Mouse (Mus musculus) left cerebral cortex, postnatal 36 days (tissue): Measurements from ENCODE around the gene Tnfsfm13. TPM values are rescaled to one million over a fixed set of nuclear protein-coding genes. Genes with fewer than 3 reads are reported as not detected.
"Not testable (repeated sequence)": the region's sequence is repeated elsewhere in the genome, so short reads cannot be mapped to it uniquely, and the experiment has no call there.

Source experiments
- DNase-seq, 2 experiments: peaks; one replicate each; pipeline ENCODE4 v3.0.0; 2021 to 2022; ENCODE audit warnings: low spot score in 2 of 2, mixed read lengths in 1 of 2
- intact Hi-C: fragments of 180-260 bp; cut with DNase I; formaldehyde crosslinking; loops from one replicate; pipeline ENCODE4 v1.15.1; 2025
- total RNA-seq, 2 experiments: library from RNA; stranded (reverse); gene quantifications; 2 replicates each; pipeline ENCODE4 v1.2.3; 2021

Gene Tnfsfm13
- total RNA-seq = 1 to 10 TPM; 1.7 to 3.0 TPM

- intact Hi-C loops = no loop called here
- DNase-seq = peak in 1 of 2 experiments; percentile 26
Observed at GRCm38 (mm10) chr11:69695361-69696181, at the start of gene Tnfsfm13, which contains the start of gene Tnfsf12. Gene Tnfsfm13 (minus strand): TSS chr11:69696098. Gene Tnfsf12 (minus strand): TSS chr11:69695849.

GRCm38 (mm10) chr11:69731408-69731807 is 35.5 kb upstream of the Tnfsfm13 start:
- intact Hi-C loops = not testable (repeated sequence)

GRCm38 (mm10) chr11:69729063-69729462 is 33.2 kb upstream of the Tnfsfm13 start:
- intact Hi-C loops = no loop called here
- DNase-seq = no peak

More at GRCm38 (mm10) chr11:69731408-69731807, 35.5 kb upstream of the Tnfsfm13 start:
- DNase-seq = not testable (repeated sequence)

- DNase-seq = no peak
- intact Hi-C loops = no loop called here
Observed at GRCm38 (mm10) chr11:69725951-69726350, 30.1 kb upstream of the Tnfsfm13 start.

GRCm38 (mm10) chr11:69723074-69723473 is 27.2 kb upstream of the Tnfsfm13 start:
- intact Hi-C loops = no loop called here
- DNase-seq = no peak

- intact Hi-C loops = no loop called here
- no peak for DNase-seq
Observed at GRCm38 (mm10) chr11:69720852-69721251, 25.0 kb upstream of the Tnfsfm13 start.

GRCm38 (mm10) chr11:69719423-69719822 is 23.5 kb upstream of the Tnfsfm13 start:
- intact Hi-C loops = no loop called here
- DNase-seq = no peak

- DNase-seq = no peak
- intact Hi-C loops = no loop called here
Observed at GRCm38 (mm10) chr11:69718661-69719060, 22.8 kb upstream of the Tnfsfm13 start.

- intact Hi-C loops = loop anchor here (2.0 kb wide), 1 partner anchor 34 kb away; the partner anchor contains the start of gene Senp3
- DNase-seq = no peak
Observed at GRCm38 (mm10) chr11:69716953-69717352, 21.1 kb upstream of the Tnfsfm13 start.

GRCm38 (mm10) chr11:69715929-69716328 is 20.0 kb upstream of the Tnfsfm13 start:
- DNase-seq = no peak
- intact Hi-C loops = loop anchor here (2.0 kb wide), 1 partner anchor 33 kb away; the partner anchor contains the start of gene Senp3

GRCm38 (mm10) chr11:69715482-69715881 is 19.6 kb upstream of the Tnfsfm13 start:
- DNase-seq = no peak

GRCm38 (mm10) chr11:69714636-69715329 is 18.9 kb upstream of the Tnfsfm13 start:
- intact Hi-C loops = no loop called here

More at GRCm38 (mm10) chr11:69715482-69715881, 19.6 kb upstream of the Tnfsfm13 start:
- intact Hi-C loops = no loop called here

GRCm38 (mm10) chr11:69712954-69713672 is 17.2 kb upstream of the Tnfsfm13 start:
- intact Hi-C loops = no loop called here
- DNase-seq = no peak

More at GRCm38 (mm10) chr11:69714636-69715329, 18.9 kb upstream of the Tnfsfm13 start:
- DNase-seq = no peak

GRCm38 (mm10) chr11:69711082-69711481 is 15.2 kb upstream of the Tnfsfm13 start:
- intact Hi-C loops = no loop called here
- no peak for DNase-seq

GRCm38 (mm10) chr11:69710470-69710869 is 14.6 kb upstream of the Tnfsfm13 start:
- DNase-seq = no peak
- intact Hi-C loops = no loop called here

- intact Hi-C loops = no loop called here
- no peak for DNase-seq
Observed at GRCm38 (mm10) chr11:69709554-69710446, 13.9 kb upstream of the Tnfsfm13 start.

- DNase-seq = no peak
- intact Hi-C loops = no loop called here
Observed at GRCm38 (mm10) chr11:69708614-69709265, 12.8 kb upstream of the Tnfsfm13 start.

- intact Hi-C loops = no loop called here
- no peak for DNase-seq
Observed at GRCm38 (mm10) chr11:69707873-69708381, 12.0 kb upstream of the Tnfsfm13 start.
